Mouse (Mus musculus) thymus, postnatal 14 days (tissue): Measurements from ENCODE around the gene Cdh19.

ENCODE experiments used
- DNase-seq: peaks from one replicate; pipeline ENCODE4 v3.0.0; 2021

The Cdh19 gene

DNA sequence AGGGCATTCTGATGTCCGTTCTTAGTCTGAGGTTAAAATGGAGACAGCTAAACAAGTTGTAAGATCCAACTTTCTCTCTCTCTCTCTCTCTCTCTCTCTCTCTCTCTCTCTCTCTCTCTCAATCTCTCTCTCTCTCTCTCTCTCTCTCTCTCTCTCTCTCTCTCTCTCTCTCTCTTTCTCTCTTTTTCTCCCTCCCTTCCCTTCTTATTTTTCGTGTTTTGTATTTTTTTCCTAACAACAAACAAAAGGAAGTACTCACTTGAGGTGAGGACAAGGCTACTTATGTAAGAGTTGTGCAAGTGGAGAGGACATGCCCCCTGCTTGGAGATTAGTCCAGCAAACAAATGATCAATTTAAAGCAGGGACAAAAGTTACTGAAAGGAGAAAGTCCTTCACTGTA, at the start of gene Cdh19:
Cdh19 (minus strand) TSS at position 101 of the 400 bp plus-strand sequence.
- no peak for DNase-seq

GRCm38 (mm10) chr1:111020434-111021060, 43.2 kb upstream of the Cdh19 start:
- no peak for DNase-seq

DNA sequence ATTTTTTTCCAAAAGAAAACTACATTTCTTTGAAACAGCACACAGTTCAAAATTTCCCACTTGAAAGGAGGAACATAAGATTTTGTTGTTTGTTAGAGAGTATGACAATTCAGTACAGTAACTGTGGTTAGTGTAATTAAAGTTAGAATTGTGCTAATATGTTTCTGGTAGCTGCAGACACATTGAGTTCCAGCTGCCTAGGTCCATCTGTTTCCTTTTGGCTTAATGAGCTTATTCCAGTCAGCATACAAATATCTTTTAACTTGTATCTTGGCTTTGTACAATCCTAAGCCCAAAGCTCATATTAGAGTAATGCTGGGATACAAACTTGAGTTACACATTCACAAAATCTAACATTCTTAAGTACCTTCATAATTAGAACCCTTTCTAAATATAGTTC, 40.3 kb upstream of the Cdh19 start:
- no peak for DNase-seq

DNA sequence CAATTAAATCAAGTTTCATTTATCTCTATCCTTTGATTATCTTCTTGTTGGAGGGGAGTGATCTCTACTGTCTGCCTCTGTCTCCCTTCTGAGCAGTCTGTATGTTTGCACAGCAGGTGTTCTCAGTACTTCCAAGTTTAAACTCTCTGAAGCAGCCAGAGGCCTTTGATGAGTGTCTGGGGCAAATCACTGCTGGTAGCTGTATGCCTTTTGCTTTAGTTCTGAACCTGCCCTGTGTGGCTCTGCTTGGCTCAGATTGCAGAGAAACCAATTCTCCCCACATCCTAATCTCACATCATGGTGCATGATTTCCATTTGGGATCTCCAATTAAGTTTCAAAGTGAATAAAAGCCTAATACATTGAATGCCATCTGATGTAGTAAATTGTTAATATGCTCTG, 12.4 kb upstream of the Cdh19 start:
- no peak for DNase-seq

GRCm38 (mm10) chr1:110969201-110969600, 8.2 kb downstream of the Cdh19 start:
- DNase-seq = no peak

DNA sequence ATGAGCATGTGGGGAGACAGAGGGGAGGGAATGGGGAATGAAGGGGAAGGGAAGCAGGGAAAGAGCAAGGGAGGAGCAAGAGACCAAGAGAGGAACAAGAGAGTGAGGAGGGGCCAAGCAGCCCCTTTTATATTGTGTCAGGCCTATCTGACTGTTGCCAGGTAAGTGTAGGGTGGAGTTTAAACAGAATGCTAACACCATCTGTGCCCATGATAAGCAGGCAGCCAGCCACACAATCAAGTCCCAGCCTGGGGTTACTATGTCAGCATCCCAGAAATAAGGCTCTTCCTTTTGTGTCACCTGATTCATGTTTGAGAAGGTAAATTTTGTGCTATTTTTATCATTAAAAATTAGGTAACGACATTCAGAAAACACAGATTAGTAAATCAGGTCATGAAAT, 67.6 kb downstream of the Cdh19 start:
- DNase-seq = no peak

DNA sequence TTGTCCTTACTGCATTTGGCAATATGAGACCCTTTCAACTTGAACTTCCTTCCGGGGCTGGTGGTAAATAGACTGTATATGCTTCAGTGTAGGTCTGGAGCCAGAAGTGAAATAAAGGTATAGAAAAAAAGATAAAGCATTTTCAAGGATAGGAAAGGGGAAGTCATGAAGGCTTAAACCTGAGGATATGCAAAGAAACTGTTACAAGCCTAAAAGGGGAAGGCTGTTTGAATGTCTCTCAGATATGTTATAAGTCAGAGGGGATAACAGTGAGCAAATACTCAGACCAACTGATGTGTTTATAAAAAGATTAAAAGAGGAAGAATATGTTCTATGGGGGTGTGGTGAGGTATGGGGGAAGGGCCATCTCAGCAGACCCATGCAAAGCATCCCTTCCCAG, 68.2 kb downstream of the Cdh19 start:
- DNase-seq = no peak

DNA sequence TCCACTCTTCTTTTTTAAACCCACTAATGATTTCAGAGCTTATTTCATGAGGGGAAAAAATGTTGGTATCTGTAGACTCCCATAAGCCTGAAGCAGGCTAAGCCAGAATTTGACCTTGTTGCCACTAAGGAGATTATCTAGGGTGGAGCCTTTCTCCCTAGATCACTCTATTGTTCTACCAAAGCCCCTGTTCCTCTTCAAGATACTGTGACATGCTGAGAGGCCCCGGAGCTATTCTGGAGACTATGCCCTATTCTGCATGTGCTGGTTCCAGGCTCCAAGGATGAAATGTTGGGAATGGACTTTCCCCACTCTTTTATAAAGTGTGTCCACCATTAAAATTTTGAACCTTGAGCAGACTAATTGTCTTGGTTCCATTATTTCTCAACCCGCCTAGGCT, 73.1 kb downstream of the Cdh19 start:
- DNase-seq = no peak
